Mouse (Mus musculus) hindbrain, postnatal 0 days (tissue): ENCODE measurements around the gene Ncl. TPM values are rescaled to one million over a fixed set of nuclear protein-coding genes. Genes with fewer than 3 reads are reported as not detected.

Source experiments
- ATAC-seq: fragments of 200-750 bp; cut with Nextera tagmentation; 2 replicates; pipeline ENCODE4 v1.8.0; 2017; ENCODE audit warnings: mild to moderate bottlenecking, moderate TSS enrichment, moderate library complexity
- DNase-seq: peaks from one replicate; pipeline ENCODE4 v3.0.0-alpha.2; 2015; ENCODE audit warnings: low spot score
- H3K27ac ChIP-seq: fragments of 300-500 bp; sonication (generic); 2 replicates; pipeline ENCODE4 v1.5.1; 2014; ENCODE audit warnings: mild to moderate bottlenecking
- H3K27me3 ChIP-seq: fragments of 300-500 bp; sonication (generic); 2 replicates; pipeline ENCODE4 v1.6.1; 2014; ENCODE audit warnings: low read length, mixed read lengths; ENCODE audit not compliant: insufficient read depth
- H3K36me3 ChIP-seq: fragments of 300-500 bp; sonication (generic); 2 replicates; pipeline ENCODE4 v1.6.1; 2014; ENCODE audit warnings: low read length, mixed read lengths; ENCODE audit not compliant: insufficient read depth
- H3K4me1 ChIP-seq: fragments of 300-500 bp; sonication (generic); 2 replicates; pipeline ENCODE4 v1.6.1; 2014; ENCODE audit warnings: antibody characterized with exemption, low read length, mixed read lengths; ENCODE audit not compliant: insufficient read depth
- H3K4me2 ChIP-seq: fragments of 300-500 bp; sonication (generic); 2 replicates; pipeline ENCODE4 v1.6.1; 2014; ENCODE audit warnings: low read depth, mild to moderate bottlenecking, low read length, moderate library complexity, mixed read lengths
- H3K4me3 ChIP-seq: fragments of 300-500 bp; sonication (generic); 2 replicates; pipeline ENCODE4 v1.5.1; 2014; ENCODE audit warnings: low read length
- H3K9ac ChIP-seq: fragments of 300-500 bp; sonication (generic); replicated peaks from 2 replicates; pipeline ENCODE4 v1.6.1; 2014; ENCODE audit warnings: mild to moderate bottlenecking, low read length, moderate library complexity, mixed read lengths
- H3K9me3 ChIP-seq: fragments of 300-500 bp; sonication (generic); 2 replicates; pipeline ENCODE4 v1.6.1; 2016; ENCODE audit warnings: low read length, mixed read lengths
- CTCF ChIP-seq: IDR thresholded peaks from 2 replicates; pipeline ENCODE4 v1.5.1; 2016; ENCODE audit warnings: antibody characterized with exemption, control low read depth, low read depth
- WGBS: fragments of 180-500 bp; shearing (Covaris S2); extraction: QIAGEN DNeasy Blood & Tissue Kit; methylation state at CpG from one replicate; pipeline ENCODE4 v1.1.7; 2014; 5-methylcytosine and 5-hydroxymethylcytosine counted together
- polyA plus RNA-seq: library from polyadenylated mRNA; unstranded; fragments of >200 nt; fragmentation: Nextera tagmentation; extraction: Ambion mirVana; gene quantifications from 2 replicates; pipeline ENCODE4 v1.2.1, GENCODE M21; 2015
- total RNA-seq: library from RNA; depleted of rRNA; stranded (reverse); fragments of >200 nt; gene quantifications from 2 replicates; pipeline ENCODE4 v1.2.3, GENCODE M21; 2014

The Ncl gene
- total and polyA plus RNA-seq, 2 experiments from 2014 or later: 17.2 to 203 TPM

GRCm38 (mm10) chr1:86349696-86350095, 9.5 kb downstream of the Ncl start:
- Histone ChIP-seq H3K27me3 (no peaks in the 10 kb centered on the region), H3K27ac (no peak overlapping the region), H3K4me2 (no peak overlapping the region), H3K4me1 (no peaks in the 10 kb centered on the region), H3K9ac (no peak overlapping the region), H3K36me3 (peaks cover 66% of the 10 kb centered on the region), H3K4me3 (no peak overlapping the region), H3K9me3 (no peaks in the 10 kb centered on the region)
- no peak for DNase-seq
- no peak for ATAC-seq
- no peak for TF ChIP-seq CTCF
- WGBS: 76% methylated on average over 1 of the region's 1 CpGs

- no peak for TF ChIP-seq CTCF
- Histone ChIP-seq H3K27ac (no peak overlapping the region), H3K4me1 (no peaks in the 10 kb centered on the region), H3K4me3 (no peak overlapping the region), H3K36me3 (peaks cover 61% of the 10 kb centered on the region), H3K9me3 (no peaks in the 10 kb centered on the region), H3K27me3 (no peaks in the 10 kb centered on the region), H3K9ac (no peak overlapping the region), H3K4me2 (no peak overlapping the region)
- 0 out of 2 replicates have a peak, but pooled peaks have one; percentile 27 for ATAC-seq
- no peak for DNase-seq
- WGBS: 91% methylated on average over 3 of the region's 3 CpGs
Measured at GRCm38 (mm10) chr1:86349201-86349600, 10.0 kb downstream of the Ncl start.

- WGBS: 74% methylated on average over 4 of the region's 4 CpGs
- Histone ChIP-seq H3K27me3 (no peaks in the 10 kb centered on the region), H3K36me3 (peaks cover 58% of the 10 kb centered on the region), H3K27ac (no peak overlapping the region), H3K4me2 (no peak overlapping the region), H3K9me3 (no peaks in the 10 kb centered on the region), H3K4me3 (no peak overlapping the region), H3K9ac (no peak overlapping the region), H3K4me1 (no peaks in the 10 kb centered on the region)
- peak; percentile 42 for TF ChIP-seq CTCF
- ATAC-seq: no peak; the same call in 1 of the 2 replicates
- DNase-seq: peak; percentile 39
Measured at GRCm38 (mm10) chr1:86348801-86349200, 10.4 kb downstream of the Ncl start.

GRCm38 (mm10) chr1:86348083-86348482, 11.1 kb downstream of the Ncl start:
- H3K9me3 ChIP-seq: no peaks in the 10 kb centered on the region
- no peak for TF ChIP-seq CTCF
- H3K27me3 ChIP-seq: no peaks in the 10 kb centered on the region
- no peak overlapping the region for H3K9ac ChIP-seq
- WGBS: 52% methylated on average over 1 of the region's 1 CpGs
- DNase-seq: no peak
- H3K4me2 ChIP-seq: no peak overlapping the region
- no peak overlapping the region for H3K4me3 ChIP-seq
- no peaks in the 10 kb centered on the region for H3K4me1 ChIP-seq
- peaks cover 51% of the 10 kb centered on the region for H3K36me3 ChIP-seq
- H3K27ac ChIP-seq: no peak overlapping the region
- no peak for ATAC-seq

GRCm38 (mm10) chr1:86347716-86348045, 11.5 kb downstream of the Ncl start:
- Histone ChIP-seq H3K9me3 (no peaks in the 10 kb centered on the region), H3K4me3 (no peak overlapping the region), H3K36me3 (peaks cover 48% of the 10 kb centered on the region), H3K4me2 (no peak overlapping the region), H3K4me1 (no peaks in the 10 kb centered on the region), H3K27me3 (no peaks in the 10 kb centered on the region), H3K9ac (no peak overlapping the region), H3K27ac (no peak overlapping the region)
- ATAC-seq: no peak
- DNase-seq: no peak
- no peak for TF ChIP-seq CTCF
- 50% methylated on average over 1 of the region's 1 CpGs for WGBS

- Histone ChIP-seq H3K9me3 (no peaks in the 10 kb centered on the region), H3K4me3 (no peak overlapping the region), H3K36me3 (peaks cover 44% of the 10 kb centered on the region), H3K4me2 (no peak overlapping the region), H3K27ac (no peak overlapping the region), H3K4me1 (no peaks in the 10 kb centered on the region), H3K9ac (no peak overlapping the region), H3K27me3 (no peaks in the 10 kb centered on the region)
- ATAC-seq (no peak), DNase-seq (no peak)
- WGBS: 90% methylated on average over 3 of the region's 3 CpGs
- peak; percentile 37 for TF ChIP-seq CTCF
Measured at GRCm38 (mm10) chr1:86346851-86347715, 12.1 kb downstream of the Ncl start.

GRCm38 (mm10) chr1:86345956-86346355, 13.2 kb downstream of the Ncl start:
- Histone ChIP-seq H3K4me2 (no peak overlapping the region), H3K9ac (no peak overlapping the region), H3K36me3 (peaks cover 33% of the 10 kb centered on the region), H3K4me3 (no peak overlapping the region), H3K27me3 (no peaks in the 10 kb centered on the region), H3K27ac (no peak overlapping the region), H3K4me1 (no peaks in the 10 kb centered on the region), H3K9me3 (no peaks in the 10 kb centered on the region)
- DNase-seq (no peak), ATAC-seq (no peak)
- 95% methylated on average over 4 of the region's 4 CpGs for WGBS
- TF ChIP-seq CTCF: no peak
